Mouse (Mus musculus) kidney, postnatal 0 days (tissue): ENCODE results near the gene Akap2. TPM values are rescaled to one million over a fixed set of nuclear protein-coding genes. Genes with fewer than 3 reads are reported as not detected.

ENCODE experiments used
- ATAC-seq: fragments of 200-750 bp; cut with Nextera tagmentation; replicated peaks from 2 replicates; pipeline ENCODE4 v1.8.0; 2017; ENCODE audit warnings: low read depth, moderate number of reproducible peaks, moderate TSS enrichment, moderate library complexity; ENCODE audit not compliant: low FRiP score
- DNase-seq: peaks from one replicate; pipeline ENCODE4 v3.0.0-alpha.2; 2016; ENCODE audit warnings: low spot score
- H3K27ac ChIP-seq: fragments of 300-500 bp; sonication (generic); 2 replicates; pipeline ENCODE4 v1.5.1; 2014; ENCODE audit warnings: mild to moderate bottlenecking
- H3K27me3 ChIP-seq: fragments of 300-500 bp; sonication (generic); 2 replicates; pipeline ENCODE4 v1.6.1; 2014; ENCODE audit warnings: low read length, mixed read lengths; ENCODE audit not compliant: insufficient read depth
- H3K36me3 ChIP-seq: fragments of 300-500 bp; sonication (generic); 2 replicates; pipeline ENCODE4 v1.6.1; 2014; ENCODE audit warnings: low read length, mixed read lengths; ENCODE audit not compliant: insufficient read depth
- H3K4me1 ChIP-seq: fragments of 300-500 bp; sonication (generic); replicated peaks from 2 replicates; pipeline ENCODE4 v1.6.1; 2014; ENCODE audit warnings: antibody characterized with exemption, low read length, mixed read lengths; ENCODE audit not compliant: insufficient read depth
- H3K4me2 ChIP-seq: fragments of 300-500 bp; sonication (generic); 2 replicates; pipeline ENCODE4 v1.6.1; 2014; ENCODE audit warnings: mild to moderate bottlenecking, low read length, moderate library complexity, mixed read lengths
- H3K4me3 ChIP-seq: fragments of 300-500 bp; sonication (generic); replicated peaks from 2 replicates; pipeline ENCODE4 v1.5.1; 2014; ENCODE audit warnings: low read depth, low read length
- H3K9ac ChIP-seq: fragments of 300-500 bp; sonication (generic); 2 replicates; pipeline ENCODE4 v1.6.1; 2014; ENCODE audit warnings: low read depth, low read length
- H3K9me3 ChIP-seq: fragments of 300-500 bp; sonication (generic); replicated peaks from 2 replicates; pipeline ENCODE4 v1.6.1; 2016; ENCODE audit warnings: low read length, inconsistent platforms, mixed read lengths
- CTCF ChIP-seq: IDR thresholded peaks from 2 replicates; pipeline ENCODE4 v1.5.1; 2016; ENCODE audit warnings: antibody characterized with exemption, low read depth, mild to moderate bottlenecking, moderate library complexity
- WGBS: fragments of 180-500 bp; shearing (Covaris S2); extraction: QIAGEN DNeasy Blood & Tissue Kit; methylation state at CpG from one replicate; pipeline ENCODE4 v1.1.7; 2014; 5-methylcytosine and 5-hydroxymethylcytosine counted together
- polyA plus RNA-seq: library from polyadenylated mRNA; unstranded; fragments of >200 nt; fragmentation: Nextera tagmentation; extraction: Ambion mirVana; gene quantifications from 2 replicates; pipeline ENCODE4 v1.2.1, GENCODE M21; 2015

The Akap2 gene
- polyA plus RNA-seq, 1 experiment from 2014 or later = 20.5 TPM

GRCm38 (mm10) chr4:57914193-57915190, 197.0 kb downstream of the Akap2 start:
- H3K4me2 ChIP-seq = peak overlapping the region; percentile 55
- WGBS = 71% methylated on average over 10 of the region's 10 CpGs
- H3K4me1 ChIP-seq = peaks cover 8% of the 10 kb centered on the region
- DNase-seq = peak; percentile 40
- peak overlapping the region; percentile 75 for H3K27ac ChIP-seq
- no peaks in the 10 kb centered on the region for H3K9me3 ChIP-seq
- ATAC-seq = no peak; the same call in 1 of the 2 replicates
- H3K36me3 ChIP-seq = no peaks in the 10 kb centered on the region
- TF ChIP-seq CTCF = peak; percentile 51
- H3K4me3 ChIP-seq = peak overlapping the region; percentile 29; the same call in 1 of the 2 replicates
- no peaks in the 10 kb centered on the region for H3K27me3 ChIP-seq
- H3K9ac ChIP-seq = no peak overlapping the region

- peak overlapping the region; percentile 55 for H3K4me2 ChIP-seq
- peak overlapping the region; percentile 75 for H3K27ac ChIP-seq
- ATAC-seq (0 out of 2 replicates have a peak, but pooled peaks have one; percentile 49), DNase-seq (no peak)
- H3K9ac ChIP-seq = peak overlapping the region; percentile 46; the same call in 1 of the 2 replicates
- no peaks in the 10 kb centered on the region for H3K9me3 ChIP-seq
- H3K36me3 ChIP-seq = no peaks in the 10 kb centered on the region
- peaks cover 8% of the 10 kb centered on the region for H3K4me1 ChIP-seq
- no peak for TF ChIP-seq CTCF
- H3K27me3 ChIP-seq = no peaks in the 10 kb centered on the region
- H3K4me3 ChIP-seq = peak overlapping the region; percentile 29
- WGBS = 27% methylated on average over 17 of the region's 17 CpGs
Measured at GRCm38 (mm10) chr4:57915216-57915965, 197.9 kb downstream of the Akap2 start.

- Histone ChIP-seq H3K4me2 (peak within 1 kb of the TSS; percentile 55), H3K9me3 (no peaks in the 10 kb centered on the region), H3K4me3 (peak within 1 kb of the TSS; percentile 29), H3K27ac (peak within 1 kb of the TSS; percentile 75), H3K9ac (peak within 1 kb of the TSS; percentile 46; the same call in 1 of the 2 replicates), H3K4me1 (peaks cover 11% of the 10 kb centered on the region), H3K36me3 (no peaks in the 10 kb centered on the region), H3K27me3 (no peaks in the 10 kb centered on the region)
- no peak for ATAC-seq
- 6% methylated on average over 9 of the region's 9 CpGs for WGBS
- peak; percentile 34 for DNase-seq
- no peak for TF ChIP-seq CTCF
Measured at GRCm38 (mm10) chr4:57916201-57916661, 198.8 kb downstream of the Akap2 start, which contains the start of gene D630039A03Rik. Gene D630039A03Rik, minus strand, starts transcription at chr4:57916297.

GRCm38 (mm10) chr4:57916711-57917110, 199.3 kb downstream of the Akap2 start:
- H3K9me3 ChIP-seq = no peaks in the 10 kb centered on the region
- DNase-seq = no peak
- no peaks in the 10 kb centered on the region for H3K36me3 ChIP-seq
- H3K27me3 ChIP-seq = no peaks in the 10 kb centered on the region
- WGBS = 54% methylated on average over 4 of the region's 4 CpGs
- peaks cover 11% of the 10 kb centered on the region for H3K4me1 ChIP-seq
- peak overlapping the region; percentile 55 for H3K4me2 ChIP-seq
- no peak for TF ChIP-seq CTCF
- no peak overlapping the region for H3K9ac ChIP-seq
- peak overlapping the region; percentile 43; the same call in 1 of the 2 replicates for H3K27ac ChIP-seq
- ATAC-seq = no peak
- no peak overlapping the region for H3K4me3 ChIP-seq

- H3K4me2 ChIP-seq = no peak overlapping the region
- no peak overlapping the region for H3K4me3 ChIP-seq
- ATAC-seq (no peak), DNase-seq (peak; percentile 57)
- TF ChIP-seq CTCF = no peak
- H3K27me3 ChIP-seq = no peaks in the 10 kb centered on the region
- no peaks in the 10 kb centered on the region for H3K36me3 ChIP-seq
- WGBS = 13% methylated on average over 8 of the region's 8 CpGs
- no peak overlapping the region for H3K27ac ChIP-seq
- H3K4me1 ChIP-seq = peaks cover 11% of the 10 kb centered on the region
- H3K9ac ChIP-seq = no peak overlapping the region
- no peaks in the 10 kb centered on the region for H3K9me3 ChIP-seq
Measured at GRCm38 (mm10) chr4:57919494-57920423, 202.3 kb downstream of the Akap2 start.
